Comparison of ENCODE assay signal across 22 mouse cellular contexts in the genomic region with DNA sequence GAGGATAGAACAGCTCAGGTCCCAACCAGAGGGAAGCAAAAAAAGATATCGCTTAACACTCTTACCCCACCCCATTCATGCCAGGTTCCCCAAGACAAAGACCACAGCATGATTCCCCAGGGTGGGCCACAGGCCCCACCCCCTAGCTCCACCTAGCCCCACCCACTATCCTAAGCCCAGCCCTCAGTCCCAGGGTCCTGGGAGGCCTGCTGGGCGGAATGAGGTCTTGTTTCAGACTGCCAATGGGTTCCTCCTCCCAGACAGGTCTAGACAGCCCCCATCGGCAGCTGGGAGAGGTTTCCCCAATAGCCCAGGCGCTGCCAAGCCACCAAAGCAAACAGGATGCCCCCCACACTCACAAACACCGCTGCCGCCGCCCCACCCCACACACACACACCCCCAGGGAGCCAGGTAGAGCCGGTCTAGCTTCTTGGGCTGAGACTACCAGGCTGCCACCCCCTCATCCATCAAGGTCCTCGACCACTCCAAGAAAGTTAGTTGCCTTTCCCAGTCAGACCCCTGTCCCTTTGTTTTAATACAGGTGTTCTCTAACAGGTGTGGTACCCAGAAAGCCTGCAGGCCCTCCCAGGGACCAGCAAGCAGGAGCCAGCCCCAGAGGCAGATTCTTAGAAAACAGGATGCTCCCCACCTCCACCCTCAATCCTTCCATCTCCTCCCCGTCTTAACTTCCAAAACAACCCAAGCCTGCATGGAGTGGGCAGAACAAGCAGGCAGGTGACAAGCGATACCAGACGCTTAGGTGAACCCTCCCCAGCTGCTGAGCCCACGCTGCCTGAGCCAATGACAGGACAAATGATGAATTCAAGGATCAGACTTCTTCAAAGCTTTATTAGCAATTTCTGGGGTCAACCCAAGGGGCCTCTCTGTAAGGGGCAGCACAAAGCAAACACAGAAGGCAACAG. TPM values are rescaled to one million over a fixed set of nuclear protein-coding genes. Genes with fewer than 3 reads are reported as not detected.
A peak's percentile ranks its signal among the peaks of the same experiment; 100 is the strongest.
DNase-seq lines count a peak whose midpoint lies in the region; ATAC-seq and TF ChIP-seq lines count a peak whose summit lies in the region.
"Had no signal": no experiment of that assay in that cellular context is flagged by ENCODE, and none has a peak within 500 bp of the region (broad histone marks: within the 10 kb centered on the region; RNA-seq: fewer than 3 reads in every experiment).

No protein-coding gene starts in this region.

- H3K4me1 ChIP-seq in hindbrain, embryonic 10.5 days (replicated peaks): peaks cover 17% of the 10 kb centered on the region; the same call in 1 of the 2 replicates
- no peaks in the 10 kb centered on the region for H3K4me1 ChIP-seq in hindbrain, embryonic 14.5 days (replicated peaks; ENCODE audit: control insufficient read depth, insufficient read depth, low read length)
- H3K4me1 ChIP-seq in ES-Bruce4 (ENCODE audit: control insufficient read depth, insufficient read depth, low read length): peaks cover 10% of the 10 kb centered on the region
- peaks cover 22% of the 10 kb centered on the region for H3K4me1 ChIP-seq in embryonic facial prominence, embryonic 10.5 days
- peaks cover 14% of the 10 kb centered on the region for H3K4me1 ChIP-seq in limb, embryonic 12.5 days (replicated peaks)
- H3K4me1 ChIP-seq: neural tube, embryonic 12.5 days had no signal

- 23% methylated on average over 13 of the region's 13 CpGs for WGBS in hindbrain, embryonic 10.5 days
- WGBS in hindbrain, embryonic 14.5 days: 29% methylated on average over 13 of the region's 13 CpGs
- whole genome bisulfite sequencing in embryonic facial prominence, embryonic 10.5 days: 19% methylated on average over 13 of the region's 13 CpGs
- 21% methylated on average over 13 of the region's 13 CpGs for WGBS in limb, embryonic 12.5 days

- H3K27ac ChIP-seq in hindbrain, embryonic 10.5 days: peak overlapping the region; percentile 17; the same call in 1 of the 2 replicates
- no peak overlapping the region for H3K27ac ChIP-seq in hindbrain, embryonic 14.5 days
- peak overlapping the region; percentile 84 for H3K27ac ChIP-seq in ES-Bruce4 (ENCODE audit: insufficient read depth, low read length)
- H3K27ac ChIP-seq in embryonic facial prominence, embryonic 10.5 days (replicated peaks): no peak overlapping the region; the same call in 1 of the 2 replicates
- H3K27ac ChIP-seq in limb, embryonic 12.5 days: no peak overlapping the region
- H3K27ac ChIP-seq: macrophage; neural tube, embryonic 12.5 days had no signal

- no peak overlapping the region for H3K4me2 ChIP-seq in hindbrain, embryonic 14.5 days (replicated peaks)
- no peak overlapping the region for H3K4me2 ChIP-seq in limb, embryonic 12.5 days
- H3K4me2 ChIP-seq: heart, embryonic 11.5 days; neural tube, embryonic 12.5 days had no signal

- no peak overlapping the region for H3K9ac ChIP-seq in hindbrain, embryonic 14.5 days
- peak overlapping the region; percentile 23 for H3K9ac ChIP-seq in ES-Bruce4 (ENCODE audit: low read depth, poor library complexity, severe bottlenecking)
- H3K9ac ChIP-seq in limb, embryonic 12.5 days (replicated peaks): no peak overlapping the region
- H3K9ac ChIP-seq: forebrain, postnatal 0 days; neural tube, embryonic 12.5 days had no signal

- H3K4me3 ChIP-seq in hindbrain, embryonic 10.5 days: no peak overlapping the region
- no peak overlapping the region for H3K4me3 ChIP-seq in hindbrain, embryonic 14.5 days (replicated peaks; ENCODE audit: low read length)
- H3K4me3 ChIP-seq in ES-Bruce4 (ENCODE audit: low read depth, low read length): no peak overlapping the region
- no peak overlapping the region for H3K4me3 ChIP-seq in embryonic facial prominence, embryonic 10.5 days
- no peak overlapping the region for H3K4me3 ChIP-seq in limb, embryonic 12.5 days (replicated peaks)
- H3K4me3 ChIP-seq: erythroblast, embryonic 14.5 days; neural tube, embryonic 12.5 days had no signal

- H3K36me3 ChIP-seq in hindbrain, embryonic 10.5 days: no peaks in the 10 kb centered on the region
- no peaks in the 10 kb centered on the region for H3K36me3 ChIP-seq in hindbrain, embryonic 14.5 days (replicated peaks; ENCODE audit: control insufficient read depth, insufficient read depth)
- H3K36me3 ChIP-seq in ES-Bruce4 (ENCODE audit: control insufficient read depth, insufficient read depth, low read length, poor library complexity, severe bottlenecking): no peaks in the 10 kb centered on the region
- no peaks in the 10 kb centered on the region for H3K36me3 ChIP-seq in embryonic facial prominence, embryonic 10.5 days (replicated peaks)
- no peaks in the 10 kb centered on the region for H3K36me3 ChIP-seq in limb, embryonic 12.5 days
- H3K36me3 ChIP-seq: neural tube, embryonic 12.5 days had no signal

- no peak for TF ChIP-seq CTCF in ES-Bruce4 (IDR thresholded peaks at IDR 0.05; ENCODE audit: low read depth, low read length)

- TF ChIP-seq EP300 in ES-Bruce4 (IDR thresholded peaks at IDR 0.05; ENCODE audit: insufficient read depth, low read depth, low read length): peak; percentile 56; the same call in 1 of the 2 replicates

- H3K27me3 ChIP-seq in hindbrain, embryonic 10.5 days (ENCODE audit: insufficient read depth, poor library complexity, severe bottlenecking): no peaks in the 10 kb centered on the region
- no peaks in the 10 kb centered on the region for H3K27me3 ChIP-seq in hindbrain, embryonic 14.5 days (ENCODE audit: control insufficient read depth, insufficient read depth, low read length)
- H3K27me3 ChIP-seq in ES-Bruce4 (ENCODE audit: control insufficient read depth, insufficient read depth, low read length, poor library complexity, severe bottlenecking): no peaks in the 10 kb centered on the region
- 0 out of 2 replicates have a peak, but pooled peaks cover 4% of the 10 kb centered on the region for H3K27me3 ChIP-seq in embryonic facial prominence, embryonic 10.5 days (replicated peaks; ENCODE audit: low read depth, poor library complexity, severe bottlenecking)
- peaks cover 14% of the 10 kb centered on the region for H3K27me3 ChIP-seq in limb, embryonic 12.5 days
- H3K27me3 ChIP-seq: neural tube, embryonic 12.5 days had no signal

- ATAC-seq in hindbrain, embryonic 14.5 days (ENCODE audit: low FRiP score): no peak
- ATAC-seq in limb, embryonic 12.5 days (ENCODE audit: insufficient number of reproducible peaks, insufficient read depth, low FRiP score, low TSS enrichment, low read depth): peak; percentile 68
- ATAC-seq: forebrain, postnatal 0 days had no signal

- no peaks in the 10 kb centered on the region for H3K9me3 ChIP-seq in hindbrain, embryonic 10.5 days
- H3K9me3 ChIP-seq in hindbrain, embryonic 14.5 days (ENCODE audit: control insufficient read depth, low read length): no peaks in the 10 kb centered on the region
- H3K9me3 ChIP-seq in ES-Bruce4 (replicated peaks; ENCODE audit: control insufficient read depth, insufficient read depth, low read length, poor library complexity, severe bottlenecking): no peaks in the 10 kb centered on the region
- H3K9me3 ChIP-seq in embryonic facial prominence, embryonic 10.5 days: no peaks in the 10 kb centered on the region
- no peaks in the 10 kb centered on the region for H3K9me3 ChIP-seq in limb, embryonic 12.5 days
- H3K9me3 ChIP-seq: neural tube, embryonic 12.5 days had no signal

- TF ChIP-seq POLR2A in ES-Bruce4 (IDR thresholded peaks at IDR 0.05; ENCODE audit: insufficient read depth, low read length): no peak

- no peak for DNase-seq in hindbrain, embryonic 10.5 days (ENCODE audit: low spot score)
- DNase-seq in hindbrain, embryonic 14.5 days (ENCODE audit: low spot score): no peak
- peak; percentile 55 for DNase-seq in embryonic facial prominence, embryonic 10.5 days (ENCODE audit: low spot score)
- no peak for DNase-seq in layer of hippocampus, postnatal 14 days (ENCODE audit: low spot score in 2 of 2)
- no peak for DNase-seq in heart, postnatal 4 days
- no peak for DNase-seq in kidney, adult 9 months
- DNase-seq: B cell, adult 2 months; cerebellum, postnatal 14 days; forebrain, postnatal 0 days; gastrocnemius, postnatal 14 days; kidney, adult 8-10 months; left cerebral cortex, postnatal 4 days; lung, adult 18-20 months; right cerebral cortex, postnatal 25 days; thymus, postnatal 36 days had no signal

RNA-seq across cellular contexts. Expression of gene Krt17, which starts 1.5 kb away (rescaled TPM):
- polyA plus RNA-seq in hindbrain, embryonic 10.5 days (2016; fragmentation: Nextera tagmentation; extraction: Ambion mirVana): 0.16 TPM in 1 of 2 replicates, not detected in the other
- polyA plus RNA-seq in hindbrain, embryonic 14.5 days (2014; fragmentation: Nextera tagmentation; extraction: Ambion mirVana): 0.13 and 0.16 TPM in 2 replicates
- polyA plus RNA-seq in ES-Bruce4 (2011; ENCODE audit: insufficient read depth, insufficient read length, low read depth, missing spikeins): 10.5 and 11.8 TPM in 2 replicates
- 0.28 and 0.67 TPM in 2 replicates for polyA plus RNA-seq in embryonic facial prominence, embryonic 10.5 days (2016; fragmentation: Nextera tagmentation; extraction: Ambion mirVana)
- polyA plus RNA-seq in limb, embryonic 12.5 days (2016; fragmentation: Nextera tagmentation; extraction: Ambion mirVana): 41.6 and 47.9 TPM in 2 replicates
- total RNA-seq in layer of hippocampus, postnatal 14 days (2021): not detected
- total RNA-seq in heart, postnatal 4 days (2021): under 1 TPM in 1 of 2 experiments, not detected in 1; 0.29 TPM
- total RNA-seq: forebrain, postnatal 0 days; gastrocnemius, postnatal 14 days; heart, postnatal 25 days; left cerebral cortex, postnatal 4 days had no signal
- polyA plus RNA-seq: macrophage had no signal

RNA-seq across cellular contexts. Expression of gene Krt42, which starts 7.4 kb away (rescaled TPM):
- polyA plus RNA-seq in hindbrain, embryonic 10.5 days (2016; fragmentation: Nextera tagmentation; extraction: Ambion mirVana): not detected in 2 replicates
- polyA plus RNA-seq in hindbrain, embryonic 14.5 days (2014; fragmentation: Nextera tagmentation; extraction: Ambion mirVana): not detected in 2 replicates
- polyA plus RNA-seq in ES-Bruce4 (2011; ENCODE audit: insufficient read depth, insufficient read length, low read depth, missing spikeins): 20.6 and 21.5 TPM in 2 replicates
- not detected in 2 replicates for polyA plus RNA-seq in embryonic facial prominence, embryonic 10.5 days (2016; fragmentation: Nextera tagmentation; extraction: Ambion mirVana)
- not detected in 2 replicates for polyA plus RNA-seq in limb, embryonic 12.5 days (2016; fragmentation: Nextera tagmentation; extraction: Ambion mirVana)
- total RNA-seq in layer of hippocampus, postnatal 14 days (2021): not detected
- not detected for total RNA-seq in heart, postnatal 4 days (2021)
- total RNA-seq: forebrain, postnatal 0 days; gastrocnemius, postnatal 14 days; heart, postnatal 25 days; left cerebral cortex, postnatal 4 days had no signal
- polyA plus RNA-seq: forebrain, postnatal 0 days; macrophage; neural tube, embryonic 12.5 days had no signal

RNA-seq across cellular contexts. Expression of gene Krt16, which starts 13.6 kb away (rescaled TPM):
- polyA plus RNA-seq in hindbrain, embryonic 10.5 days (2016; fragmentation: Nextera tagmentation; extraction: Ambion mirVana): not detected in 2 replicates
- not detected in 2 replicates for polyA plus RNA-seq in hindbrain, embryonic 14.5 days (2014; fragmentation: Nextera tagmentation; extraction: Ambion mirVana)
- polyA plus RNA-seq in ES-Bruce4 (2011; ENCODE audit: insufficient read depth, insufficient read length, low read depth, missing spikeins): 0.99 TPM in 1 of 2 replicates, not detected in the other
- not detected in 2 replicates for polyA plus RNA-seq in embryonic facial prominence, embryonic 10.5 days (2016; fragmentation: Nextera tagmentation; extraction: Ambion mirVana)
- not detected in 2 replicates for polyA plus RNA-seq in limb, embryonic 12.5 days (2016; fragmentation: Nextera tagmentation; extraction: Ambion mirVana)
- not detected for total RNA-seq in layer of hippocampus, postnatal 14 days (2021)
- total RNA-seq in heart, postnatal 4 days (2021): not detected
- total RNA-seq: forebrain, postnatal 0 days; gastrocnemius, postnatal 14 days; heart, postnatal 25 days; left cerebral cortex, postnatal 4 days had no signal
- polyA plus RNA-seq: erythroblast, embryonic 14.5 days; forebrain, postnatal 0 days; heart, embryonic 11.5 days; macrophage; neural tube, embryonic 12.5 days had no signal

RNA-seq across cellular contexts. Expression of gene Krt14, which starts 55.0 kb away (rescaled TPM):
- 1.5 and 1.9 TPM in 2 replicates for polyA plus RNA-seq in hindbrain, embryonic 10.5 days (2016; fragmentation: Nextera tagmentation; extraction: Ambion mirVana)
- polyA plus RNA-seq in hindbrain, embryonic 14.5 days (2014; fragmentation: Nextera tagmentation; extraction: Ambion mirVana): 0.23 TPM in 1 of 2 replicates, not detected in the other
- polyA plus RNA-seq in ES-Bruce4 (2011; ENCODE audit: insufficient read depth, insufficient read length, low read depth, missing spikeins): 1.3 TPM in 1 of 2 replicates, not detected in the other
- 12.0 and 16.1 TPM in 2 replicates for polyA plus RNA-seq in embryonic facial prominence, embryonic 10.5 days (2016; fragmentation: Nextera tagmentation; extraction: Ambion mirVana)
- 144 and 160 TPM in 2 replicates for polyA plus RNA-seq in limb, embryonic 12.5 days (2016; fragmentation: Nextera tagmentation; extraction: Ambion mirVana)
- total RNA-seq in layer of hippocampus, postnatal 14 days (2021): not detected
- 1 to 10 TPM; 1.6 to 2.9 TPM for total RNA-seq in heart, postnatal 4 days (2021)
- total RNA-seq: gastrocnemius, postnatal 14 days had no signal
- polyA plus RNA-seq: macrophage had no signal

RNA-seq across cellular contexts. Expression of gene Eif1, which starts 57.4 kb away (rescaled TPM):
- 1,728 and 1,735 TPM in 2 replicates for polyA plus RNA-seq in hindbrain, embryonic 10.5 days (2016; fragmentation: Nextera tagmentation; extraction: Ambion mirVana)
- 1,239 and 1,372 TPM in 2 replicates for polyA plus RNA-seq in hindbrain, embryonic 14.5 days (2014; fragmentation: Nextera tagmentation; extraction: Ambion mirVana)
- polyA plus RNA-seq in ES-Bruce4 (2011; ENCODE audit: insufficient read depth, insufficient read length, low read depth, missing spikeins): 718 and 769 TPM in 2 replicates
- polyA plus RNA-seq in embryonic facial prominence, embryonic 10.5 days (2016; fragmentation: Nextera tagmentation; extraction: Ambion mirVana): 1,675 and 1,681 TPM in 2 replicates
- polyA plus RNA-seq in limb, embryonic 12.5 days (2016; fragmentation: Nextera tagmentation; extraction: Ambion mirVana): 1,407 and 1,429 TPM in 2 replicates
- 100 to 1,000 TPM; 704 to 721 TPM for total RNA-seq in layer of hippocampus, postnatal 14 days (2021)
- 1,000 to 10,000 TPM; 1,236 to 1,276 TPM for total RNA-seq in heart, postnatal 4 days (2021)

Comparison
In these comparisons a context has a peak if more than half of its experiments do, and no peak if none do; other contexts are left out.
1. H3K27ac ChIP-seq: peak in hindbrain, embryonic 10.5 days (single experiment) and ES-Bruce4 (single experiment); none in hindbrain, embryonic 14.5 days (single experiment), embryonic facial prominence, embryonic 10.5 days (single experiment) and limb, embryonic 12.5 days (single experiment).
2. RNA of gene Krt42, which starts 7.4 kb away (polyA plus RNA-seq): 20.6 to 21.5 TPM in ES-Bruce4; not detected in hindbrain, embryonic 10.5 days, not detected in hindbrain, embryonic 14.5 days, not detected in embryonic facial prominence, embryonic 10.5 days and not detected in limb, embryonic 12.5 days; every median in the first group is over 10 times any median in the second.